Mouse (Mus musculus) heart, embryonic 11.5 days (tissue): ENCODE measurements at regions not wholly inside any gene's neighbourhood (a gene's known extent, or its start where the extent isn't known, plus 50 kb on each side); places are given as distances from the start of the nearest gene placed in this dataset.

Experiments used
- ATAC-seq: fragments of 200-750 bp; cut with Nextera tagmentation; replicated peaks from 2 replicates; pipeline ENCODE4 v1.8.0; 2017; ENCODE audit warnings: moderate library complexity; ENCODE audit not compliant: insufficient number of reproducible peaks, low FRiP score, low TSS enrichment
- H3K27ac ChIP-seq: fragments of 300-500 bp; sonication (generic); 2 replicates; pipeline ENCODE4 v1.5.1; 2014; ENCODE audit warnings: mild to moderate bottlenecking, low read depth, low read length
- H3K27me3 ChIP-seq: fragments of 300-500 bp; sonication (generic); 2 replicates; pipeline ENCODE4 v1.6.1; 2014; ENCODE audit warnings: mild to moderate bottlenecking, low read length, mixed read lengths; ENCODE audit not compliant: control insufficient read depth, insufficient read depth
- H3K36me3 ChIP-seq: fragments of 300-500 bp; sonication (generic); 2 replicates; pipeline ENCODE4 v1.6.1; 2014; ENCODE audit warnings: mild to moderate bottlenecking, low read length, moderate library complexity, mixed read lengths; ENCODE audit not compliant: control insufficient read depth, insufficient read depth
- H3K4me1 ChIP-seq: fragments of 300-500 bp; sonication (generic); 2 replicates; pipeline ENCODE4 v1.6.1; 2014; ENCODE audit warnings: low read length; ENCODE audit not compliant: control insufficient read depth, insufficient read depth
- H3K4me2 ChIP-seq: fragments of 300-500 bp; sonication (generic); 2 replicates; pipeline ENCODE4 v1.6.1; 2014; ENCODE audit warnings: mild to moderate bottlenecking, moderate library complexity
- H3K4me3 ChIP-seq: fragments of 300-500 bp; sonication (generic); 2 replicates; pipeline ENCODE4 v1.5.1; 2014; ENCODE audit warnings: low read depth, low read length
- H3K9ac ChIP-seq: fragments of 300-500 bp; sonication (generic); 2 replicates; pipeline ENCODE4 v1.6.1; 2014; ENCODE audit warnings: mild to moderate bottlenecking, low read depth, low read length, moderate library complexity
- H3K9me3 ChIP-seq: fragments of 300-500 bp; sonication (generic); replicated peaks from 2 replicates; pipeline ENCODE4 v1.6.1; 2016; ENCODE audit warnings: low read length; ENCODE audit not compliant: control insufficient read depth
- WGBS: fragments of 180-500 bp; shearing (Covaris S2); extraction: QIAGEN DNeasy Blood & Tissue Kit; methylation state at CpG from one replicate; pipeline ENCODE4 v1.1.7; 2014; ENCODE audit not compliant: insufficient replicate concordance; 5-methylcytosine and 5-hydroxymethylcytosine counted together

DNA sequence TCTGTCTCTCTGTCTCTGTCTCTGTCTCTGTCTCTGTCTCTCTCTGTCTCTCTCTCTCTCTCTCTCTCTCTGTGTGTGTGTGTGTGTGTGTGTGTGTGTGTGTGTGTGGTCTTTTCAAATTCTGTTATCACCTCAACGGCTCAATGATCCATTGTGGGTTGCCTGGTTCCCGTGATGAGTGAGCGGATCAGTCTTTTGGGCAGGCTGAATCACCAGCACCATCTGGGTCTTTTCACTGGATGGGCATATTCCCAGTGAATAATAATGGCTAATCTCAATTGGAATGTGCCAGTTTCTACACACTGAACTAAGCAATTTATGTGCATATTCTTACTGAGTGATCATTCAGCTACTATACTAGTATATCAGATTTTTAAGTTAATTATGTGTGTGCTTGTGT lies 216.4 kb downstream of the Lmx1a start:
- H3K27ac ChIP-seq, result no peak overlapping the region
- no peak overlapping the region for H3K9ac ChIP-seq
- H3K4me3 ChIP-seq, result no peak overlapping the region
- H3K4me2 ChIP-seq, result no peak overlapping the region
- H3K9me3 ChIP-seq, result no peaks in the 10 kb centered on the region
- no peaks in the 10 kb centered on the region for H3K4me1 ChIP-seq
- no peaks in the 10 kb centered on the region; the same call in 1 of the 2 replicates for H3K27me3 ChIP-seq
- no peak for ATAC-seq
- no peaks in the 10 kb centered on the region for H3K36me3 ChIP-seq
- WGBS, result 74% methylated on average over 3 of the region's 3 CpGs

- Histone ChIP-seq H3K27ac (no peak overlapping the region), H3K36me3 (no peaks in the 10 kb centered on the region), H3K4me1 (no peaks in the 10 kb centered on the region), H3K9ac (no peak overlapping the region), H3K4me2 (no peak overlapping the region), H3K4me3 (no peak overlapping the region), H3K27me3 (no peaks in the 10 kb centered on the region), H3K9me3 (no peaks in the 10 kb centered on the region)
- no peak for ATAC-seq
- WGBS, result 80% methylated on average over 3 of the region's 3 CpGs
Observed at GRCm38 (mm10) chr1:167912074-167912473, 223.0 kb downstream of the Lmx1a start.

- Histone ChIP-seq H3K4me1 (no peaks in the 10 kb centered on the region), H3K27ac (no peak overlapping the region), H3K36me3 (no peaks in the 10 kb centered on the region), H3K27me3 (no peaks in the 10 kb centered on the region), H3K9ac (no peak overlapping the region), H3K4me3 (no peak overlapping the region), H3K9me3 (no peaks in the 10 kb centered on the region), H3K4me2 (no peak overlapping the region)
- ATAC-seq, result peak; percentile 46; the same call in 1 of the 2 replicates
- 42% methylated on average over 7 of the region's 7 CpGs for WGBS
Observed at GRCm38 (mm10) chr1:167914982-167915561, 226.0 kb downstream of the Lmx1a start.

GRCm38 (mm10) chr1:167915578-167916275 lies 226.7 kb downstream of the Lmx1a start:
- no peaks in the 10 kb centered on the region for H3K27me3 ChIP-seq
- H3K27ac ChIP-seq, result no peak overlapping the region
- H3K9me3 ChIP-seq, result no peaks in the 10 kb centered on the region
- ATAC-seq, result no peak
- WGBS, result 52% methylated on average over 6 of the region's 6 CpGs
- no peaks in the 10 kb centered on the region for H3K36me3 ChIP-seq
- no peaks in the 10 kb centered on the region for H3K4me1 ChIP-seq
- H3K4me3 ChIP-seq, result no peak overlapping the region
- H3K9ac ChIP-seq, result no peak overlapping the region
- no peak overlapping the region for H3K4me2 ChIP-seq

DNA sequence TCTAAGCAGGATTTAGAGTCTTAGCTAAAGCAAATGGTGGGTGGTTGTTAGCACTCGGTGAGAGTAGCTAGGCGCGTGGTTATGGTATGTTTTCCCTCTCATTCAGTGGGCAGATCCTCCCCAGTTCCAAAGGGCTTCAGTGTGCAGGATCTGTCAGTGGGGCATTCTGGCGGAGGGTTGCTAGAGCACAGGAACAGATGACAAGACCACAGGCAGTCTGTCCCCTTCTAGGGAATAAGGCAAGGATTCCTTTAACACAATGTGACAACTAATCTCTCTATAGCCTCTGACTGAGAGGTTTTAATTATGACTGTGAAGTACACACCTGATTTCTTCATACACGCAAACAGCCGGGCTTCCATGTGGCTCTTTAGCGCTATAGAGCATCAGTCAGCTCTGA lies 233.9 kb downstream of the Lmx1a start:
- Histone ChIP-seq H3K4me2 (no peak overlapping the region), H3K36me3 (no peaks in the 10 kb centered on the region), H3K9ac (no peak overlapping the region), H3K27ac (no peak overlapping the region), H3K9me3 (no peaks in the 10 kb centered on the region), H3K27me3 (peaks cover 8% of the 10 kb centered on the region; the same call in 1 of the 2 replicates), H3K4me3 (no peak overlapping the region), H3K4me1 (no peaks in the 10 kb centered on the region)
- ATAC-seq, result no peak
- WGBS, result 84% methylated on average over 7 of the region's 7 CpGs

- no peak for ATAC-seq
- WGBS, result 11% methylated on average over 4 of the region's 4 CpGs
- no peak overlapping the region for H3K4me3 ChIP-seq
- H3K27me3 ChIP-seq, result peaks cover 25% of the 10 kb centered on the region
- no peak overlapping the region for H3K9ac ChIP-seq
- no peaks in the 10 kb centered on the region for H3K4me1 ChIP-seq
- no peak overlapping the region for H3K27ac ChIP-seq
- no peaks in the 10 kb centered on the region for H3K9me3 ChIP-seq
- no peaks in the 10 kb centered on the region for H3K36me3 ChIP-seq
- H3K4me2 ChIP-seq, result no peak overlapping the region
Observed at GRCm38 (mm10) chr1:167928060-167928467, 239.0 kb downstream of the Lmx1a start.

- no peak overlapping the region for H3K9ac ChIP-seq
- no peaks in the 10 kb centered on the region for H3K4me1 ChIP-seq
- H3K4me3 ChIP-seq, result peak overlapping the region; percentile 44
- 2% methylated on average over 28 of the region's 28 CpGs for WGBS
- H3K9me3 ChIP-seq, result no peaks in the 10 kb centered on the region
- peak overlapping the region; percentile 92 for H3K4me2 ChIP-seq
- H3K36me3 ChIP-seq, result no peaks in the 10 kb centered on the region
- 0 out of 2 replicates have a peak, but pooled peaks have one; percentile 18 for ATAC-seq
- no peak overlapping the region for H3K27ac ChIP-seq
- H3K27me3 ChIP-seq, result peaks cover 25% of the 10 kb centered on the region
Observed at GRCm38 (mm10) chr1:167929729-167930341, 240.8 kb downstream of the Lmx1a start.

DNA sequence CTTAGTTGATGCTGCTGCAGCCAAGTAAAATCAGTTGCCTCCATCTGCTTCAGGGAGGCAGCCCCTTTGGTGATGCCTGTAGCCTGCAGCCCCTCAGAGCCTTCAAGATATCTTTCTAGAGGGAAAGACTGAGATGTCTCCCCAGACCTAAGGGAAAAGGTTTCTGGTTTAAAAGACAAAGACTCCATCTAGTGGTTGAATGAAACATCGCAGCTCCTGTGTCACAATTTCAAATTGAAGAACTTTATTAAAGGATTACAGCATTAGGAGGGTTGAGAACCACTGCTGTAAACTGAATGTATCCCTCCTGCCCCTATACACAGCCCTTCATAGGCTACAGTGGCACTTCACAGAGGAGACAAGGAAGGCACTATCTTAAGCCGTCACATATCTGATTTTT lies 243.1 kb downstream of the Lmx1a start:
- H3K9ac ChIP-seq, result no peak overlapping the region
- no peaks in the 10 kb centered on the region for H3K36me3 ChIP-seq
- H3K9me3 ChIP-seq, result no peaks in the 10 kb centered on the region
- H3K27me3 ChIP-seq, result peaks cover 25% of the 10 kb centered on the region
- no peak overlapping the region for H3K4me3 ChIP-seq
- 38% methylated on average over 2 of the region's 2 CpGs for WGBS
- H3K4me1 ChIP-seq, result no peaks in the 10 kb centered on the region
- H3K4me2 ChIP-seq, result no peak overlapping the region
- no peak overlapping the region for H3K27ac ChIP-seq
- no peak for ATAC-seq
